Mouse (Mus musculus) brown adipose tissue, adult 24 weeks (tissue): Measurements from ENCODE around the gene Gm17359. TPM values are rescaled to one million over a fixed set of nuclear protein-coding genes. Genes with fewer than 3 reads are reported as not detected.

Experiments used
- H3K27ac ChIP-seq: fragments of 200-500 bp; replicated peaks from 2 replicates; pipeline ENCODE4 v1.5.1; 2012; ENCODE audit warnings: low read depth, mild to moderate bottlenecking, low read length
- H3K4me1 ChIP-seq: fragments of 200-500 bp; 2 replicates; pipeline ENCODE4 v1.6.1; 2012; ENCODE audit warnings: low read length, mixed read lengths; ENCODE audit not compliant: control insufficient read depth, insufficient read depth, insufficient read length
- H3K4me3 ChIP-seq: fragments of 200-500 bp; 2 replicates; pipeline ENCODE4 v1.5.1; 2012; ENCODE audit warnings: low read depth, mild to moderate bottlenecking, low read length, moderate library complexity; ENCODE audit not compliant: insufficient read depth
- polyA plus RNA-seq: library from polyadenylated mRNA; stranded (reverse); fragments of >200 nt; gene quantifications from 2 replicates; pipeline ENCODE4 v1.2.4, GENCODE M21; 2012; ENCODE audit not compliant: missing spikeins, insufficient read depth, insufficient read length

The Gm17359 gene
- polyA plus RNA-seq: not detected in 2 replicates

- H3K27ac ChIP-seq: no peak within 1 kb of the TSS
- H3K4me3 ChIP-seq: no peak within 1 kb of the TSS
- H3K4me1 ChIP-seq: no peaks in the 10 kb centered on the region
These were observed at the start of gene Gm17359 for GRCm38 (mm10) chr3:79336044-79336766. Gene Gm17359, plus strand, starts transcription at chr3:79336661.

DNA sequence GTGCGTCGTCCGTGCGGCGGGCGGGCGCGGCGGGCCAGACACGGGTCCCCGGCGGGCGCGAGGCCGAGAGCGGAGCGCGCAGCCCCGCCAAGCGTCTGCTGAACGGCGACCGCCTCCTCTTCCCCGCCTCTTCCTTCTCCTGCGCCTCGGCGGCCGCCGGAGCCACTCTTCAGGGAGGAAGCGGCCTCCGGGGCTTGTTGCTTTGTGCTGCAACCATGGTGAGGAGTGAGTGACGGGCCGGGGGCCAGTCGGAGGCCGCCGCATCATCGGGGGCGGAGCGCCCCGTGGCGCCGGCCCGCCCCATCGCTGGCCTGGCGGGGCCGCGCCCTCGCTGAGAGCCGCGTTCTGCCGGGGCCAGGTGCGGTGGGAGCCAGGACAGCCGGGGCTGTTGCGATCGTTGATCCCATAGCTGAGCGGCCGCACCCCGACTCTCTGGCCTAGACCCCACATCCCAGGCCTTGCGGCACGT is 49.3 kb upstream of the Gm17359 start:
- peaks cover 18% of the 10 kb centered on the region for H3K4me1 ChIP-seq
- peak overlapping the region; percentile 96 for H3K4me3 ChIP-seq
- H3K27ac ChIP-seq: peak overlapping the region; percentile 83

DNA sequence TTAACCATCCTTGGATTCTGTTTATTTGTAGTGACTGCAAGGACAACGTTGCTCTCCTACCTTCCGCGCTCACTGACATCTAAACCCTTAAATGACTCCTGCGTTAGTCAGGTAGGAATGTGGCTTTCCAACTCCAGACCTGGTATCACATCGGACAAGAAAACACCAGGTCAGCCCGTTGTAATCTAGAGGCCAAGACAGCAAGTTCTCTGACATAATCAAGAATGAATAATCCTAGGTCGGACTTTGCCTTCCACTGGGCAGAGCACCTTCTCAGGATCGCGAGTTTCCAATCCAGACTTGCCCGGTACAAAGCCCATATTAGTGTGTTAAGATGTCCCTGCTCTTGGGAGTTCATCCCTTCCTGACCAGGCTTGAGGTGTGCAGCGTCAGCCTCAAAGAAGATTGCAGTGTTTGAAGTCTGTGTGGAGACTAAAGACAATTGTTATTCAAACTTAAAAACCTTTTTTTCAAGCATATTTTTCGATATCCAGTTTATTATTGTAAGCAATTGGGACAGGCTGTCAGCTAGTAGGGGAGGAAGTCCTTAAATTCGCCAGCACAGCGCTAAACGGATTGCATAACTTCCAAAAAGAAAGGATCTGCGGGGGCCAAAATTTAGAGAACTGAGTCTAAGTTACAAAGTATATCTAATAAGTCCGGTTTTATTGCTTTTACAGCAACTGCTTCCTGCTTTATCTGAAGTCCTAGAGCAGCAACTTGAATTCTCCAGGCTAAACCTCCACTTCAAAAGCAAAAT is 48.6 kb upstream of the Gm17359 start:
- Histone ChIP-seq H3K27ac (peak overlapping the region; percentile 83), H3K4me1 (peaks cover 14% of the 10 kb centered on the region), H3K4me3 (peak overlapping the region; percentile 96)

GRCm38 (mm10) chr3:79289050-79289449 is 47.4 kb upstream of the Gm17359 start:
- Histone ChIP-seq H3K27ac (no peak overlapping the region), H3K4me3 (no peak overlapping the region), H3K4me1 (peaks cover 12% of the 10 kb centered on the region; the same call in 1 of the 2 replicates)

GRCm38 (mm10) chr3:79293023-79293422 is 43.4 kb upstream of the Gm17359 start:
- H3K27ac ChIP-seq: no peak overlapping the region
- H3K4me3 ChIP-seq: no peak overlapping the region
- no peaks in the 10 kb centered on the region; the same call in 1 of the 2 replicates for H3K4me1 ChIP-seq

DNA sequence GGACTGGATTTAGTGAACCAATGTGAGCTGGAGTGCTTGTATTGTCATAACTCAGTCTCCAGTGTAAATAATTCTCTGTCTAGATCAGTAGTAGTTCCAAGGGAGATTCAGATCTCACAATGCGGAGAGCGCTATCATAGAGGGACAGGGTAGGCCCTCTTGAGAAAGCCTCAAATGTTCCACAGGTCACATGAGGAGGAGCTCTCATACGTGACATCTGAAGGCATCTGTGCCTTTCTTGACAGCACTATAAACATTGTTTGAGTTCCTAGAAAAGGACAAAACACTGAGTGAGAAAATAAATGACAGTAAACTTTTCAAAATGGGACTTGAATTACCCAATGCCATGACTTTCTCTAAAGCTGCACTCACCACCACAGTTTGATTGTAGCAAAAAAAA is 41.8 kb upstream of the Gm17359 start:
- Histone ChIP-seq H3K27ac (no peak overlapping the region), H3K4me3 (no peak overlapping the region), H3K4me1 (no peaks in the 10 kb centered on the region; the same call in 1 of the 2 replicates)

DNA sequence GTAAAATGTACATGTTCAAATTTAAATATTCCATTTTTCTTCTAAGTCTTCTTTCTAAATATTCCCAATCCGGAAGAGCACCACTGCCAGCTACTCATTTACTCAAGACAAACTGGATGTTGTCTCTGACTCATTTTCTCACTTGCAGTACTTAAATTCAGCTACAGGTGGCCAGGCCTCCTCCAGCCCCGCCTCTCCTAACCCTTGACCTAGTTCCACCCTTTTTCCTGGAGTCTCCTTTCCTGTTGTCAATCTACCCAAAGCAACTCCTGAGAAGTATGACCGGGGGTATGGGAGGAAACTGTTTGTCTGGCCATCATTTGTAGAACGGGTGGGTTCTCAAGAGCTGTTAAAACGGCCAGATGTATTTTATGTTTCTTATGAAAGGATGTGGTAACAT is 40.4 kb upstream of the Gm17359 start:
- Histone ChIP-seq H3K4me1 (no peaks in the 10 kb centered on the region; the same call in 1 of the 2 replicates), H3K4me3 (no peak overlapping the region), H3K27ac (no peak overlapping the region)

DNA sequence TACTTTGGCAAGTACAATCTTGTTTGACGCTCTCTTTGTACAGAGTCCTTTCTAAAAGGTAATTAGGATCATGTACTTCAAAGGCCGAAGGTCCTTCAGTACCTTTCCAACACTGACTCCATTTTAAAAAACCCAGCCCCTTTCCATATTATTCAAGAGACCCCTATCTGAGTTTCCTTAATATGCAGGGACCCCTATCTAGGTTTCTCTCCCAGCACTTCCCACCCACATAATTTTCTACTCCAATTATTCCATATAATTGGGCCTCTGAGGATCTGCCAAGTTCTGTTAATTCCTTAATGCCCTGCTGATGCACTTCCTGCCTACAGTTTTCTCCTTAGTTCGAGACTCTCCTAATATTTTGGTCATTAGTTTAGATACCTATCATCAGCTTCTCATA is 39.9 kb upstream of the Gm17359 start:
- no peak overlapping the region for H3K4me3 ChIP-seq
- no peaks in the 10 kb centered on the region; the same call in 1 of the 2 replicates for H3K4me1 ChIP-seq
- H3K27ac ChIP-seq: no peak overlapping the region

- Histone ChIP-seq H3K27ac (no peak overlapping the region), H3K4me3 (no peak overlapping the region), H3K4me1 (no peaks in the 10 kb centered on the region; the same call in 1 of the 2 replicates)
These were observed 39.2 kb upstream of the Gm17359 start for GRCm38 (mm10) chr3:79297281-79297680.

- Histone ChIP-seq H3K4me1 (no peaks in the 10 kb centered on the region; the same call in 1 of the 2 replicates), H3K27ac (no peak overlapping the region), H3K4me3 (no peak overlapping the region)
These were observed 37.1 kb upstream of the Gm17359 start for GRCm38 (mm10) chr3:79299401-79299800.

- H3K27ac ChIP-seq: no peak overlapping the region
- no peaks in the 10 kb centered on the region for H3K4me1 ChIP-seq
- no peak overlapping the region for H3K4me3 ChIP-seq
These were observed 27.9 kb upstream of the Gm17359 start for GRCm38 (mm10) chr3:79308605-79309004.

- H3K4me3 ChIP-seq: no peak overlapping the region
- no peak overlapping the region for H3K27ac ChIP-seq
- no peaks in the 10 kb centered on the region for H3K4me1 ChIP-seq
These were observed 26.3 kb upstream of the Gm17359 start for GRCm38 (mm10) chr3:79310184-79310583.

- Histone ChIP-seq H3K4me3 (no peak overlapping the region), H3K4me1 (no peaks in the 10 kb centered on the region), H3K27ac (no peak overlapping the region)
These were observed 24.6 kb upstream of the Gm17359 start for GRCm38 (mm10) chr3:79311895-79312294.

DNA sequence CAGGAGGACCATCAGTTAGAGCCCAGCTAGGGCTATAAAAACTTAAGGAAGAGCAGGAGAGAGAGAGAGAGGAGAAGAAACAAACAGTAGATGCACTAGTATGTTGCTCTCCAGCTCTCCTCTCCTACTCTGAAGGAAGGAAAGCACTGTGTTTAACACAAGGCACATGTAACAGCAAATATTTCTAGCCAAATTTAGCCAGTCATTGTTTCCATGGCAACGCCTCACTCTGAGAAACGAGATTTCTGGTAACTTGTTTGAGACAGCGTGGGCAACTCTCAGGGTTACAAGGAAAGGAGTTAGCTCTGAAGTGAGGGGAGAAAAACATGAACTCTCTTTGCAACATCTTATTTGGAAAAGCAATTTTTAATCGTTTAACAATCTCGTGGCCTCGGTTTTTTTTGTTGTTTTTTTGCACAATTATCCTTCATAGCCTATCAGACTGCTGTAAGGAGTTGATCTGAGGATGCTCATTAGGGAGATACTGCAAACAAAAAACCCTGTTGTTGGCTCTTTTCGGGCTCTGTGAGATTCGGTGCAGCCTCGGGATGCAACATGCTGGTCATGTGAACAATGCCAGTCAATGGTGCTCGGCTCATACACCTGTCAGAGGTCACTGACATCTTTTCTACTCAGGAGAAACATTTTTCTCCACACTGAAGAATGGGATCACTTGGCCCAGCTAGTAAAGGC is 22.3 kb upstream of the Gm17359 start:
- Histone ChIP-seq H3K4me1 (no peaks in the 10 kb centered on the region), H3K27ac (no peak overlapping the region), H3K4me3 (no peak overlapping the region)
